Mouse (Mus musculus) heart, embryonic 11.5 days (tissue): ENCODE measurements around the gene Acer2. TPM values are rescaled to one million over a fixed set of nuclear protein-coding genes. Genes with fewer than 3 reads are reported as not detected.
"Not testable (repeated sequence)": the region's sequence is repeated elsewhere in the genome, so short reads cannot be mapped to it uniquely, and the experiment has no call there.

Experiments used
- ATAC-seq: fragments of 200-750 bp; cut with Nextera tagmentation; replicated peaks from 2 replicates; pipeline ENCODE4 v1.8.0; 2017; ENCODE audit warnings: moderate library complexity; ENCODE audit not compliant: insufficient number of reproducible peaks, low FRiP score, low TSS enrichment
- H3K27ac ChIP-seq: fragments of 300-500 bp; sonication (generic); 2 replicates; pipeline ENCODE4 v1.5.1; 2014; ENCODE audit warnings: mild to moderate bottlenecking, low read depth, low read length
- H3K27me3 ChIP-seq: fragments of 300-500 bp; sonication (generic); 2 replicates; pipeline ENCODE4 v1.6.1; 2014; ENCODE audit warnings: mild to moderate bottlenecking, low read length, mixed read lengths; ENCODE audit not compliant: control insufficient read depth, insufficient read depth
- H3K36me3 ChIP-seq: fragments of 300-500 bp; sonication (generic); 2 replicates; pipeline ENCODE4 v1.6.1; 2014; ENCODE audit warnings: mild to moderate bottlenecking, low read length, moderate library complexity, mixed read lengths; ENCODE audit not compliant: control insufficient read depth, insufficient read depth
- H3K4me1 ChIP-seq: fragments of 300-500 bp; sonication (generic); 2 replicates; pipeline ENCODE4 v1.6.1; 2014; ENCODE audit warnings: low read length; ENCODE audit not compliant: control insufficient read depth, insufficient read depth
- H3K4me2 ChIP-seq: fragments of 300-500 bp; sonication (generic); 2 replicates; pipeline ENCODE4 v1.6.1; 2014; ENCODE audit warnings: mild to moderate bottlenecking, moderate library complexity
- H3K4me3 ChIP-seq: fragments of 300-500 bp; sonication (generic); 2 replicates; pipeline ENCODE4 v1.5.1; 2014; ENCODE audit warnings: low read depth, low read length
- H3K9ac ChIP-seq: fragments of 300-500 bp; sonication (generic); 2 replicates; pipeline ENCODE4 v1.6.1; 2014; ENCODE audit warnings: mild to moderate bottlenecking, low read depth, low read length, moderate library complexity
- H3K9me3 ChIP-seq: fragments of 300-500 bp; sonication (generic); replicated peaks from 2 replicates; pipeline ENCODE4 v1.6.1; 2016; ENCODE audit warnings: low read length; ENCODE audit not compliant: control insufficient read depth
- WGBS: fragments of 180-500 bp; shearing (Covaris S2); extraction: QIAGEN DNeasy Blood & Tissue Kit; methylation state at CpG from one replicate; pipeline ENCODE4 v1.1.7; 2014; ENCODE audit not compliant: insufficient replicate concordance; 5-methylcytosine and 5-hydroxymethylcytosine counted together
- polyA plus RNA-seq: library from polyadenylated mRNA; unstranded; fragments of >200 nt; fragmentation: Nextera tagmentation; extraction: Ambion mirVana; gene quantifications from 2 replicates; pipeline ENCODE4 v1.2.1, GENCODE M21; 2014

The Acer2 gene
- 34.1 and 38.3 TPM in 2 replicates for polyA plus RNA-seq

DNA sequence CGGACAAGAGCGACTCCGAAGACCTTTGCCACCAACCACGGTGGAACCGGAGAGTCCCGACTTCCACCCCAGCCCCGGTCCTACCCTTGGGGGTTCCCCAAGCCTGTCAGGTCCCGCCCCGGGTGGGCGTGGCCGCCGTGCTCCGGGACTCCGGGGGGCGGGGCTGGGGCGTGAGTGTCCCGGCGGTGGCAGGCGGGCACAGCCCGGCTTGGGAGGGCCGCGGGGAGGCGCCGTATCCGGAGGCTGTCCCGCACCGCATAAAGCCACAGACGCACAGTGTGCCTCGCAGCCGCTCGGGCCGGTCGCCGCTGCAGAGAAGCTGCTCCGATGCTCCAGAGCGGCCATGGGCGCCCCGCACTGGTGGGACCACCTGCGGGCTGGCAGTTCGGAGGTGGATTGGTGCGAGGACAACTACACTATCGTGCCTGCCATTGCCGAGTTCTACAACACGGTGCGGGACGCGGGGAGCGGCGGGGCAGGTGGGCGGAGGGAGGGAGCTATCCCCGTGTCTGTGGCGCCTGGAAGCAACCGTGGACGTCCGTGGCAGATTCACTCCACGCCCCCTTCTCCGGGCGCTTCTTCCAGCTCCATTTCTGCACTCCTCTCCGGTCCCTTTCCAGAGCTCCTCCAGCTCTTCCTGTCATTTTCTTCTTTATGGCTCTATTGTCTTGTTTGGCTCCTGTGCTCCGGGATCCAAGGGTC is at the start of gene Acer2:
TSS of gene Acer2 (plus strand) at position 251 of the 702 bp plus-strand sequence.
- no peaks in the 10 kb centered on the region for H3K36me3 ChIP-seq
- no peak within 1 kb of the TSS for H3K27ac ChIP-seq
- H3K27me3 ChIP-seq: 0 out of 2 replicates have a peak, but pooled peaks cover 4% of the 10 kb centered on the region
- H3K4me3 ChIP-seq: peak within 1 kb of the TSS; percentile 79
- no peaks in the 10 kb centered on the region for H3K9me3 ChIP-seq
- H3K4me2 ChIP-seq: peak within 1 kb of the TSS; percentile 99
- under 1% methylated on average over 57 of the region's 60 CpGs for WGBS
- H3K9ac ChIP-seq: peak within 1 kb of the TSS; percentile 78
- peak; percentile 95 for ATAC-seq
- H3K4me1 ChIP-seq: no peaks in the 10 kb centered on the region

DNA sequence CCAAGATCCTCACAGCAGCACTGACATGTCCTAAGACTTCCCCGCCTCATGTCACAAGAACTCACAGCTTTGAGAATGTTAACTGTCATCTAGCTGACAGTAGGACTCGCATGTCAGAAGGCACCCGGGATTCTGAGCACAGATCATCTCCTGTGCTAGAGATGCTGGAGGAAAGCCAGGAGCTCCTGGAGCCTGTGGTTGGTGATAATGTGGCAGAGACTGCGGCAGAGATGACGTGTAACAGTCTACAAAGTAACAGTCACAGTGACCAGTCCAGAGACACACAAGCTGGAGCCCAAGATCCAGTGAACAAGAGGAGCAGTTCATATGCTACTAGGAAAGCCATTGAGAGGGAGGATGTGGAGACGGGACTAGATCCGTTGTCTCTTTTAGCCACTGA is 49.1 kb upstream of the Acer2 start:
- no peaks in the 10 kb centered on the region for H3K27me3 ChIP-seq
- peaks cover 24% of the 10 kb centered on the region for H3K36me3 ChIP-seq
- H3K4me1 ChIP-seq: no peaks in the 10 kb centered on the region
- no peak overlapping the region for H3K4me2 ChIP-seq
- 76% methylated on average over 7 of the region's 7 CpGs for WGBS
- no peak overlapping the region for H3K4me3 ChIP-seq
- H3K9ac ChIP-seq: no peak overlapping the region
- ATAC-seq: no peak
- no peaks in the 10 kb centered on the region for H3K9me3 ChIP-seq
- no peak overlapping the region for H3K27ac ChIP-seq

DNA sequence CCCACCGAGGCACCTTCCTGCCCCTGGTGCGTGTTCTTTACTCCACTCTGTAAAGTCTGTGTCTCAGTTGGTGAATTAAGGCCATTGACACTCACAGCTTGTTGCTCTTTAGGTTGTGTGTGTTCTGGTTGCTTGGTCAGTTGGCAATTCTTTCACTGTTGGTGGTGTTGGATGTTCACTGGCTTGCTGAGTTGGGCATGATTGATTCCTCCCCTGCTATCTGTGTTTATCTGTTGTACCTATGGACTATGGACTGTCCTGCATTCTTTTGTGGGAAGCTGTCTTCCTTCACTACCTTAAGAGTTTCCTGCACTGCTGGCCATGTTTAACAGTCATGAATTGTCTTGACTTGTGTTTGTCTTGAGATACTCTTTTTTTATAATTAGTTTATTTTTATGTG is 42.3 kb upstream of the Acer2 start:
- Histone ChIP-seq H3K9ac (no peak overlapping the region), H3K27me3 (no peaks in the 10 kb centered on the region), H3K4me1 (no peaks in the 10 kb centered on the region), H3K27ac (no peak overlapping the region), H3K4me2 (no peak overlapping the region), H3K4me3 (no peak overlapping the region), H3K36me3 (peaks cover 23% of the 10 kb centered on the region), H3K9me3 (no peaks in the 10 kb centered on the region)
- ATAC-seq: no peak
- 90% methylated on average over 2 of the region's 2 CpGs for WGBS

DNA sequence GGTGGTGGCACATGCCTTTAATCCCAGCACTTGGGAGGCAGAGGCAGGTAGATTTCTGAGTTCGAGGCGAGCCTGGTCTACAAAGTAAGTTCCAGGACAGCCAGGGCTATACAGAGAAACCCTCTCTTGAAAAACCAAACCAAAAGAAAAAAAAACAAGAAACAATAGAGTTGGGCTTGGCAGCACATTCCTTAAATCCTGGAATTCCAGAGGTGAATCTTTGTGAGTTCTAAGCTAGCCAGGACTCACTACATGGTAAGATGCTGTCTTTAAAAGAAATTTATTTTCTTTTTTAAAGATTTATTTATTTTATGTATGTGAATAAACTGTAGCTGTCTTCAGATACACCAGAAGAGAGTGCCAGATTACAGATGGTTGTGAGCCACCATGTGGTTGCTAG is 33.1 kb upstream of the Acer2 start:
- not testable (repeated sequence) for H3K9ac ChIP-seq, H3K27me3 ChIP-seq, ATAC-seq, H3K9me3 ChIP-seq, H3K27ac ChIP-seq, H3K4me3 ChIP-seq, H3K4me1 ChIP-seq, H3K4me2 ChIP-seq
- 93% methylated on average over 2 of the region's 2 CpGs for WGBS
- H3K36me3 ChIP-seq: peaks cover 20% of the 10 kb centered on the region

DNA sequence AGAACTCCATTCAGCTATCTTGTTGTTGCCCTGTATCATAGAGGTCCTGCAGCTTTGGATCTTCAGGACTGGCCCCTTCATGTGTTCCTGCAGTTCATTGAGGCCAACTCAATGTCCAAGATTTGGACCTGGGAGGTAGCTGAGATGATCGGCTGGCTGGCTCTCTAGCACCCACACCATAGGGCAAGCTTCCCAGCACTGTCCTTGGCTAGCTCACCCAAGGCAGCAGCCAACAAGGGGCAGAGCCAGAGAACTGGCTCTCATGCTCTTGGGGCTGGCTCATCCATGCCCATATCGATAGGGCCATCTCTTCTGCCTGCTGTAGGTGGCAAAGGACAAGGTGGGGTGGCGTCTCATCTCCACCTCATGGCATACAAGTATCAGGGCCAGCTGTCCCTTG is 28.8 kb upstream of the Acer2 start:
- Histone ChIP-seq H3K27ac (no peak overlapping the region), H3K9ac (no peak overlapping the region), H3K4me2 (no peak overlapping the region), H3K36me3 (peaks cover 7% of the 10 kb centered on the region), H3K27me3 (no peaks in the 10 kb centered on the region), H3K4me1 (no peaks in the 10 kb centered on the region), H3K9me3 (no peaks in the 10 kb centered on the region), H3K4me3 (no peak overlapping the region)
- WGBS: 95% methylated on average over 3 of the region's 3 CpGs
- ATAC-seq: no peak

DNA sequence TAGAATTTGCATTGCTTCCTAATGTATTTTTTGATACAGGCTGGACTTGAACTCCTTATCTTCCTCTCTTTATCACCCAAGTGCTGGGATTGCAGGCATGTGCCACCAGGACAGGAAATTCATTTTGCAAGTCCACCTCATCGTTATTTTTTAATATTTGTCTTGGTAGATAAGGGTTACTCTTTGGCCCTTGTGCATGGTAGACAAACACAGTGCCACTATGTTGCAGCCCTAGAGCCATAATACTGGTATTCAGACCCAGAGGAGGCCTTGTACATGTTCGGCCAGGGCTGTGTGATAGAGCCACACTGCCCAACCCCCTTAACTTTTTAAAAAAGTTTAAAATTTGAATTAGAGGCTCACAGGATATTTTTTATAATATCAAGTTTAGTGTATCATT is 26.9 kb upstream of the Acer2 start:
- Histone ChIP-seq H3K27me3 (no peaks in the 10 kb centered on the region), H3K4me3 (no peak overlapping the region), H3K27ac (no peak overlapping the region), H3K9me3 (no peaks in the 10 kb centered on the region), H3K4me1 (peaks cover 2% of the 10 kb centered on the region; the same call in 1 of the 2 replicates), H3K36me3 (peaks cover 5% of the 10 kb centered on the region), H3K9ac (no peak overlapping the region), H3K4me2 (no peak overlapping the region)
- 69% methylated on average over 2 of the region's 2 CpGs for WGBS
- no peak for ATAC-seq

GRCm38 (mm10) chr4:86851331-86851730 is 22.9 kb upstream of the Acer2 start:
- no peak overlapping the region for H3K27ac ChIP-seq
- WGBS: 70% methylated on average over 2 of the region's 2 CpGs
- no peaks in the 10 kb centered on the region for H3K9me3 ChIP-seq

GRCm38 (mm10) chr4:86852018-86852417 is 22.2 kb upstream of the Acer2 start:
- Histone ChIP-seq H3K9ac (0 out of 2 replicates have a peak overlapping the region, but pooled peaks have one; percentile 16), H3K4me1 (peaks cover 2% of the 10 kb centered on the region; the same call in 1 of the 2 replicates), H3K4me3 (no peak overlapping the region), H3K27ac (0 out of 2 replicates have a peak overlapping the region, but pooled peaks have one; percentile 6), H3K9me3 (no peaks in the 10 kb centered on the region), H3K4me2 (no peak overlapping the region), H3K36me3 (peaks cover 26% of the 10 kb centered on the region), H3K27me3 (no peaks in the 10 kb centered on the region)
- 46% methylated on average over 3 of the region's 3 CpGs for WGBS
- no peak for ATAC-seq

More at GRCm38 (mm10) chr4:86851331-86851730, 22.9 kb upstream of the Acer2 start:
- H3K4me3 ChIP-seq: no peak overlapping the region
- no peak overlapping the region for H3K9ac ChIP-seq
- peaks cover 26% of the 10 kb centered on the region for H3K36me3 ChIP-seq
- no peak for ATAC-seq
- H3K4me2 ChIP-seq: no peak overlapping the region
- H3K4me1 ChIP-seq: peaks cover 2% of the 10 kb centered on the region; the same call in 1 of the 2 replicates
- no peaks in the 10 kb centered on the region for H3K27me3 ChIP-seq
